Mouse (Mus musculus) lung, embryonic 14.5 days (tissue): ENCODE measurements around the gene Tmem41b. TPM values are rescaled to one million over a fixed set of nuclear protein-coding genes. Genes with fewer than 3 reads are reported as not detected.
A peak's percentile ranks its signal among the peaks of the same experiment; 100 is the strongest.
"Not testable (repeated sequence)": the region's sequence is repeated elsewhere in the genome, so short reads cannot be mapped to it uniquely, and the experiment has no call there.

Experiments
- ATAC-seq: fragments of 200-750 bp; cut with Nextera tagmentation; 2 replicates; pipeline ENCODE4 v1.8.0; 2017; ENCODE audit warnings: mild to moderate bottlenecking, moderate TSS enrichment, moderate library complexity; ENCODE audit not compliant: insufficient read depth
- DNase-seq: peaks from one replicate; pipeline ENCODE4 v3.0.0-alpha.2; 2015
- H3K27ac ChIP-seq: fragments of 300-500 bp; sonication (generic); 2 replicates; pipeline ENCODE4 v1.5.1; 2014; ENCODE audit warnings: low read depth, mild to moderate bottlenecking, moderate library complexity
- H3K27me3 ChIP-seq: fragments of 300-500 bp; sonication (generic); 2 replicates; pipeline ENCODE4 v1.6.1; 2014; ENCODE audit warnings: low read length, control low read depth; ENCODE audit not compliant: insufficient read depth
- H3K36me3 ChIP-seq: fragments of 300-500 bp; sonication (generic); 2 replicates; pipeline ENCODE4 v1.6.1; 2014; ENCODE audit warnings: control low read depth; ENCODE audit not compliant: insufficient read depth
- H3K4me1 ChIP-seq: fragments of 300-500 bp; sonication (generic); 2 replicates; pipeline ENCODE4 v1.6.1; 2014; ENCODE audit warnings: antibody characterized with exemption, control low read depth; ENCODE audit not compliant: insufficient read depth
- H3K4me2 ChIP-seq: fragments of 300-500 bp; sonication (generic); 2 replicates; pipeline ENCODE4 v1.6.1; 2014; ENCODE audit warnings: mild to moderate bottlenecking
- H3K4me3 ChIP-seq: fragments of 300-500 bp; sonication (generic); 2 replicates; pipeline ENCODE4 v1.5.1; 2014; ENCODE audit warnings: low read depth, low read length
- H3K9ac ChIP-seq: fragments of 300-500 bp; sonication (generic); 2 replicates; pipeline ENCODE4 v1.6.1; 2014
- H3K9me3 ChIP-seq: fragments of 300-500 bp; sonication (generic); 2 replicates; pipeline ENCODE4 v1.6.1; 2016; ENCODE audit warnings: low read depth, low read length, control low read depth
- CTCF ChIP-seq: IDR thresholded peaks from 2 replicates; pipeline ENCODE4 v1.5.1; 2016; ENCODE audit warnings: antibody characterized with exemption, low read depth
- WGBS: fragments of 180-500 bp; shearing (Covaris S2); extraction: QIAGEN DNeasy Blood & Tissue Kit; methylation state at CpG from one replicate; pipeline ENCODE4 v1.1.7; 2014; 5-methylcytosine and 5-hydroxymethylcytosine counted together
- polyA plus RNA-seq: library from polyadenylated mRNA; unstranded; fragments of >200 nt; fragmentation: Nextera tagmentation; extraction: Ambion mirVana; gene quantifications from 2 replicates; pipeline ENCODE4 v1.2.1, GENCODE M21; 2014

Tmem41b gene
- polyA plus RNA-seq = 67.0 and 67.7 TPM in 2 replicates

GRCm38 (mm10) chr7:109986775-109987174 lies at the start of gene Tmem41b:
TSS of gene Tmem41b (minus strand) at chr7:109986929.
- ATAC-seq, H3K4me1 ChIP-seq, H3K27me3 ChIP-seq, H3K9me3 ChIP-seq: not testable (repeated sequence)
- peaks cover 12% of the 10 kb centered on the region; the same call in 1 of the 2 replicates for H3K36me3 ChIP-seq
- 36% methylated on average over 6 of the region's 6 CpGs for WGBS
- peak within 1 kb of the TSS; percentile 66 for H3K4me3 ChIP-seq
- H3K27ac ChIP-seq = peak within 1 kb of the TSS; percentile 95
- H3K9ac ChIP-seq = peak within 1 kb of the TSS; percentile 71
- H3K4me2 ChIP-seq = peak within 1 kb of the TSS; percentile 82
- DNase-seq = peak; percentile 44
- TF ChIP-seq CTCF = peak; percentile 33

GRCm38 (mm10) chr7:110030342-110030741 lies 43.6 kb upstream of the Tmem41b start:
- Histone ChIP-seq H3K27ac (no peak overlapping the region), H3K27me3 (no peaks in the 10 kb centered on the region), H3K4me1 (no peaks in the 10 kb centered on the region), H3K9me3 (no peaks in the 10 kb centered on the region), H3K36me3 (peaks cover 74% of the 10 kb centered on the region), H3K4me3 (no peak overlapping the region), H3K9ac (no peak overlapping the region), H3K4me2 (no peak overlapping the region)
- no peak for TF ChIP-seq CTCF
- ATAC-seq (no peak), DNase-seq (peak; percentile 7)
- 78% methylated on average over 3 of the region's 3 CpGs for WGBS

DNA sequence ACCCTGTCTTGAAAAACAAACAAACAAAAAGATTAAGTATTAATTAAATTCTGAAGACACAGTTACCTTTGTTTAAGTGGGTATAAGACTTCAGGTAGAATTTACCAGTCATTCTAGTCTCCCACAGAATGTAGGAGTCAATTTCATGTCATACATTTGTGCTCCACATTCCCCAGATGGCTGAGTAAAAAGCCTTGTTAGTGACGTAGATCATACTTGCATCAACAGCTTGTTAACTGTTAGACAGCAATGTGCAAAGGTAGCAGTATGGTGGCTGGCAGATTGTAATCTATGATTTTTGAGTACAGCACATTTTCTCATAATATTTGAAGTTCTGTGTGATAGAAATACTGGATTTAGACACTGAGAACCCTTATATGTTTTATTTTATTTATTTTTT lies 42.1 kb upstream of the Tmem41b start:
- H3K27ac ChIP-seq = no peak overlapping the region
- DNase-seq (no peak), ATAC-seq (no peak)
- no peak overlapping the region for H3K9ac ChIP-seq
- H3K9me3 ChIP-seq = 0 out of 2 replicates have a peak, but pooled peaks cover 4% of the 10 kb centered on the region
- no peaks in the 10 kb centered on the region for H3K4me1 ChIP-seq
- H3K27me3 ChIP-seq = no peaks in the 10 kb centered on the region
- no peak overlapping the region for H3K4me2 ChIP-seq
- TF ChIP-seq CTCF = no peak
- peaks cover 63% of the 10 kb centered on the region for H3K36me3 ChIP-seq
- WGBS = 70% methylated on average over 1 of the region's 1 CpGs
- H3K4me3 ChIP-seq = no peak overlapping the region

- ATAC-seq (no peak), DNase-seq (no peak)
- H3K9ac ChIP-seq = no peak overlapping the region
- H3K4me2 ChIP-seq = no peak overlapping the region
- 77% methylated on average over 2 of the region's 2 CpGs for WGBS
- H3K27me3 ChIP-seq = no peaks in the 10 kb centered on the region
- H3K4me3 ChIP-seq = no peak overlapping the region
- H3K36me3 ChIP-seq = peaks cover 49% of the 10 kb centered on the region
- H3K4me1 ChIP-seq = no peaks in the 10 kb centered on the region
- TF ChIP-seq CTCF = no peak
- no peak overlapping the region for H3K27ac ChIP-seq
- 0 out of 2 replicates have a peak, but pooled peaks cover 4% of the 10 kb centered on the region for H3K9me3 ChIP-seq
These were observed 39.9 kb upstream of the Tmem41b start for GRCm38 (mm10) chr7:110026594-110026993.

DNA sequence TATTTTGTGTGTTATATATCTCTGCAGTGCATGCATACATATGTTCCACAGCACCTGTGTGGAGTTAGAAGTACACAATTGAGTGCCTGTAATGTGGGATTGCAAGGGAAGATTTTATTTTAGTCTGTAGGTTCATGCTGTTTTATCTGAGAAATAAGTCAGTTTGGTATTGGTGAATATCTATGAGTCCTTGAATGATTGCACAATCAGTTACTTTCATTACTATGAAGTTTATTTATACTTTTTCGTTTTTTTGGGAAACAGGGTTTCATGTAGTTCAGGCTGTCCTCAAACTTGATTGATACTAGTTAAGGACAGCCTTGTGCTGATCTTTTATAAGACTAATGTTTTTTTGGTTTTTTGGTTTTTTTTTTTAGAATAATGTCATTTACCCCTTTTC lies 36.8 kb upstream of the Tmem41b start:
- 74% methylated on average over 1 of the region's 1 CpGs for WGBS
- Histone ChIP-seq H3K9ac (no peak overlapping the region), H3K27me3 (no peaks in the 10 kb centered on the region), H3K9me3 (0 out of 2 replicates have a peak, but pooled peaks cover 4% of the 10 kb centered on the region), H3K4me3 (no peak overlapping the region), H3K4me2 (no peak overlapping the region), H3K4me1 (no peaks in the 10 kb centered on the region), H3K27ac (no peak overlapping the region), H3K36me3 (peaks cover 26% of the 10 kb centered on the region)
- ATAC-seq (no peak), DNase-seq (no peak)
- no peak for TF ChIP-seq CTCF

- H3K27ac ChIP-seq = peak overlapping the region; percentile 95
- no peaks in the 10 kb centered on the region for H3K4me1 ChIP-seq
- H3K4me3 ChIP-seq = peak overlapping the region; percentile 100
- H3K9me3 ChIP-seq = no peaks in the 10 kb centered on the region
- TF ChIP-seq CTCF = no peak
- DNase-seq (peak; percentile 57), ATAC-seq (peak; percentile 86)
- H3K4me2 ChIP-seq = peak overlapping the region; percentile 67
- under 1% methylated on average over 42 of the region's 42 CpGs for WGBS
- peak overlapping the region; percentile 98 for H3K9ac ChIP-seq
- H3K36me3 ChIP-seq = 0 out of 2 replicates have a peak, but pooled peaks cover 13% of the 10 kb centered on the region
- no peaks in the 10 kb centered on the region for H3K27me3 ChIP-seq
These were observed 32.1 kb upstream of the Tmem41b start for GRCm38 (mm10) chr7:110018631-110019482.

DNA sequence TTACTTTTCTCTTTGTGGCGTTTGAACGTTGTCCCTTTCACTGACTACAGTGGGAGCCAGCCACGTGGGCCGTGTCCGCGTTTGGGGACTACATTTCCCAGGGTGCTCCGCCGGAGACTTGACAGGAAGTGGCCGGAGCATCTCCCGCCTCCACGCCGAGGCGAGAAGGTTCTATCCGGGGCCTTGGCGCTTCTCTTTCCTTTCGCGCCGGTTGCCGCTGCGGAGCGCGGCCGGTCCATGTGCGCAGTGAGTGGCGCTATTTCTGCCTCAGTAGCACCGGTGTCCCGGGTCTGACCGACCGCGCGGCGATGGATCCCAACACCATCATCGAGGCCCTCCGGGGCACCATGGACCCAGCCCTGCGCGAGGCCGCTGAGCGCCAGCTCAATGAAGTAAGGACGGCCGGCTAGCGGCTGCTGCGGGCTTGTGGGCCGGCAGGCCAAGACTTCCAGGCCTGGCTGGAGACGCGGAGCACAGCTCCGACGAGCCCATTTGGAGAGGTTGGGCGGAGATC lies 31.4 kb upstream of the Tmem41b start, which contains the start of gene Ipo7:
Gene Ipo7, plus strand, starts transcription at position 158 of the 514 bp plus-strand sequence.
- ATAC-seq (peak; percentile 97), DNase-seq (peak; percentile 97)
- Histone ChIP-seq H3K27ac (peak within 1 kb of the TSS; percentile 95), H3K9me3 (no peaks in the 10 kb centered on the region), H3K4me1 (no peaks in the 10 kb centered on the region), H3K9ac (peak within 1 kb of the TSS; percentile 98), H3K4me3 (peak within 1 kb of the TSS; percentile 100), H3K27me3 (no peaks in the 10 kb centered on the region), H3K4me2 (peak within 1 kb of the TSS; percentile 67), H3K36me3 (0 out of 2 replicates have a peak, but pooled peaks cover 13% of the 10 kb centered on the region)
- under 1% methylated on average over 48 of the region's 48 CpGs for WGBS
- 0 out of 2 replicates have a peak, but pooled peaks have one; percentile 8 for TF ChIP-seq CTCF
